Mouse (Mus musculus) olfactory bulb, adult 2 months (tissue): ENCODE measurements around the gene Hs6st3.

Experiments
- CTCF ChIP-seq: fragments of 200-500 bp; IDR thresholded peaks from 2 replicates; pipeline ENCODE4 v1.5.1; 2012; ENCODE audit warnings: low read depth, mild to moderate bottlenecking, low read length, moderate library complexity; ENCODE audit not compliant: insufficient read depth
- POLR2A ChIP-seq: fragments of 200-500 bp; IDR thresholded peaks from 2 replicates; pipeline ENCODE4 v1.6.1; 2012; ENCODE audit warnings: mild to moderate bottlenecking, low read depth, low read length, moderate library complexity; ENCODE audit not compliant: insufficient read depth

GRCm38 (mm10) chr14:119289668-119290067 lies 151.5 kb downstream of the Hs6st3 start:
- TF ChIP-seq POLR2A (no peak), CTCF (no peak)
